Mouse (Mus musculus) T-helper 17 cell (primary cell): ENCODE data around the gene Dsn1.

Experiments used
- in situ Hi-C, 2 experiments: fragments of 300-600 bp; cut with MboI, MseI; formaldehyde crosslinking; loops; 1 replicate in 1 of 2; 2 replicates in 1 of 2; pipeline ENCODE4 v1.15.1; 2025; ENCODE audit warnings: high pct_unique_total_duplicates in 2 of 2

Gene Dsn1

DNA sequence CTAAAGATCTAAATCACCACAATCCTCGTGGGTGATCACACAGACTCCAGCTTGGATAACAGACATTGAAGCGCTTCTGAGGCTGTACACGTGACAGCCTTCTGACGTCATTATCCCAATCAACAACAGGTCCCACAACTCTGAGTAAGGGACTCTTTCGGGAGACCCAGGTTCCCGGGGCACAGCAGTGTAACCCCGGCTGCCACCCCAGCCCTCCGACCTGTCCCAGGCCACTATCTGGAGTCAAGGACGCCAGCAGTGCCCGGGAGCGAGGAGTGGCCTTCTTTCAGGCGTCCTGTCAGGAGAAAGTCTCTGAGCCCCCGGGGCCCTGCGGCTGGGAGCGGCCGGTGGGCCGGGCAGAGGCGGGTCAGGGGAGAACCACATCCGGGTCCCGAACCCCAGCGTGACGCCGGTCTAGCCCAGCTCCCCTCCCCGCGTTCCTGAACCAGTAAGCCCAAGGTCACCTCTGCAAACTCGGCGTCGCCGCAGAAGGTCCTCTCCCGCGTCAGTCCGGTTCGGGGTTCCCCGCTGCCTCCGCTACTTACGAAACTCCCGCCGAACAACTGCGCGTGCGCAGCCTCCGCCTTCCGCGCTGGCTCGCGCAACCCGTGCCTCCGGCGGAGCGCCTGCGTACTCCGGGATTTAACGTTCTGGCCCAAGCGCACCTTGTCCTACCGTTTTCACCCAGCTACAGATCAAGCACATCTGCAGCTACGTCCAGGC lies at the start of gene Dsn1:
Gene Dsn1 (minus strand): TSS at position 644 of the 723 bp plus-strand sequence.
- in situ Hi-C loops, result no loop called here

DNA sequence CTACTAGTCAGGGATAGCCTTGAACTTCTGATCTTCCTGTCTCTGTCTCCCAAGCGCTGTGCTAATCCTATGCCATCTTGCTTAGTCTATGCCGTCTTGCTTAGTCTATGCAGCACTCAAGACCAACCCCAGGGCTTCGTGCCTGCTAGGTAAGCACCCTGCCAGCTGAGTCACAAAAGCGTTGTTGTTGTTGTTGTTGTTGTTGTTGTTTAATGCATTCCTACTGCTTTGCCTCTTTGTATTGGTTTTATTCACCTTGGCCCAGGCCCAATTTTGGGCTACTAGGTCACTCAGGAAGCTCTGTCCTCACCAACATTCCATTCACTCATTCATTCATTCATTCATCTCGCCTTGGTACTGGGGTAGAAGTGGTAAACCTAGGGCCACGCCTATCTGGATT lies 48.8 kb upstream of the Dsn1 start:
- in situ Hi-C loops, result no loop called here

DNA sequence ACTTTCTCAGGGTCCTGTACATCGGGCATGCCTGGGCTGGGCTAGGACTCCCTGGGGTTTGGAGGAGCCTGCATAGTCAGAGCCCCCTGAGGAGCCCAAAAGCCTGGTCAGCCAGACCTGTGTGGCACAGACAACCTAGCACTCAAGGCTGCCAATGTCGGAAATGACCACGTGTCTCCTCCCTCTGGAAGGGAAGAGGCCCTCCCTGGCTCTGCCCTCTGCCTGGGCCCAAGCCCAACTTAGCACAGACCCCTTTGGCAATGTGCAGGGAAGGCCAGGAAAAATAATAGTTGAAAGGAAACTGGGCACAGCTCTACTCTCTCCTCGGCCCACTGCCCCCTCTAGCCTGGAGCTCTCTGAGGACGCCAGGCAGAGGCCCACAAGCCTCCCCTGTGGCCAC lies 47.9 kb upstream of the Dsn1 start:
- in situ Hi-C loops, result no loop called here

DNA sequence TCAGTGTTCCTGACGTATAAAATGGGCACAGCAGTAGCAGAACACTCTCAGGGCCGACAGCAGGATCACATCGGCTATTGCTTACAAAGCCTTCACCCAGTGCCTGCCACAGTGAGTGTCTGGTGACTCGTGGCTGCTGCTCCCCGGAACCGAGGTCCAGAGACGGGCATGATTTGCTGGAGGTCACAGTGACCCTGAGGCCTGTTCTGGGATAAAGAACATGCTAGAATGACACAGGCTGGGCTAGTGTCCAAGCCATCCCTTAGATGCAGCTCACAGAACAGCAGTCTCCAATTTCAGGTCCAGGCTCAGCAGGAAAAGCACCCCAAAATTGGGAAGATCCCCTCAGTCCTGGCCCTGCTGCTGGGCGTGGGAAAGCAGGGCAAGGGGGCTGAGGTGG lies 47.3 kb upstream of the Dsn1 start:
- in situ Hi-C loops, result no loop called here

DNA sequence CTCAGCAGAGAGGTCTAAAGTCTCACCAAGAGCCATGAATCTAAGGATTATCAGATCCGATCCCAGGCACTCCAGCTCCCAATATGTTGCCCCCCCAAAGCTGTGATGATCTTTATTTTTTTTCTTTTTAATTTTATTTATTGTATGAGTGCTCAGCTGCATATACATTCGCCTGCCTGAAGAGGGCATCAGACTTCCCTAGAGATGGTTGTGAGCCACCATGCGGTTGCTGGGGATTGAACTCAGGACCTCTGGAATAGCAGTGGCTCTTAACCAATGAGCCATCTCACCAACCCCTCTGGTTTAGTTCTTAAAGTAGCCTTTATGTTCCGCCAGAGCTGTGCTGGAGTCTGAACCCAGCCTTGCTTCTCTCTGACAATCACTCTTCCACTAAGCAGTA lies 46.8 kb upstream of the Dsn1 start:
- in situ Hi-C loops, result no loop called here

DNA sequence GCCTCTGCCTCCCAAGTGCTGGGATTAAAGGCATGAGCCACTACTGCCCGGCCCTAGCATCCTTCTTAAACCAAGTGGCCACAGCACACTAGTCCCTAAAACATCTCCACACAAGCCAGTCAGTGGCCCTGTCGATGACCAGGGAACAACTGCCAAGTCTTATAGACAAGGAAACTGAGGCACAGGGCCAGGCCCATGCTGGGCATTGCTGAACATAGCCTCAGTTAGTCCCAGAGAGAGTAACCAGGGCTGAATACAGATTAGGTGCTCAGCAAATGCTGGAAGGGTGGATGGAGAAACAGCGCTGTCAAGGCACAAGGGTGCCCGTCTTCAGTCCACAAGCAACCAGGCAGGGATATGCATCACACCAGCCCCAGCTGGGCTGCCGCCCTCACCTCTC lies 46.2 kb upstream of the Dsn1 start:
- in situ Hi-C loops, result no loop called here

DNA sequence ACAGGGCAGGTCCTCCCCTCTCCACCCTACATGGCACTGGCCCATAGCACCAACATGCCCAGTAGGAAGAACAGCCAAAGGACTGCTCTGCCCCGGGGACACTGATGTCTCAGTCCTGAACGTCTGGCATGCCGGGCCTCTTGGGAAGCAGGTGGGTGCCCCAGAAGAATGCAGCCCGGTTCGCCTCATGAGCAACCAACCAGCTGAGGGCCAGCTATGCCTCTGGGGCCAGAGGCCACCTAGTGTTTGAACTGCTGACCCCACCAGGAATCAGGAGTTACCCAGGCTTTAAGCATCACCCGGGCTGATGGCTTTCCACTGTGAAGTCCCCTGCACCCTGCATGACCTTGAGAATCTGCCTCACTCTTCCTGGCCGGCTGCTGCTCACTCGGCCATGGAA lies 45.5 kb upstream of the Dsn1 start:
- in situ Hi-C loops, result no loop called here

DNA sequence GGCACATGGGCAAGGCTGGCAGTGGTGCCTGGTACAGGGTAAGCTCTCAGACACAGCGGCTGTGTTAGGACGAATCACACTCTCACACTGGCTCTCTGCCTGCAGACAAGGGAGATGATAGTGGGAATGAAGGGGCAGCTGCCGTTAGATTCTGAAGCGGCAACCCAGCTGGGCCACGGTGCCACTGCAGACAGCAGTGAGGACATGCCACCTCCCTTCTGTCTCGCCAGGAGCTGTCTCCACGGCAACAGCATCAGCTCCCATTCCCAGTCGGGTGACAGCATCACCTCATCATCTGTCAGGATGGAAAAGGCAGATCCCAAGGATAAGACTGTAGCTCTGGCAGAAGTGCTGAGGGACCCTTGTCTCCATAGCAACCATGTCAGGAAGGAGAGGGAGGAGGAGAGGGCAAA lies 42.9 kb upstream of the Dsn1 start:
- in situ Hi-C loops, result no loop called here

DNA sequence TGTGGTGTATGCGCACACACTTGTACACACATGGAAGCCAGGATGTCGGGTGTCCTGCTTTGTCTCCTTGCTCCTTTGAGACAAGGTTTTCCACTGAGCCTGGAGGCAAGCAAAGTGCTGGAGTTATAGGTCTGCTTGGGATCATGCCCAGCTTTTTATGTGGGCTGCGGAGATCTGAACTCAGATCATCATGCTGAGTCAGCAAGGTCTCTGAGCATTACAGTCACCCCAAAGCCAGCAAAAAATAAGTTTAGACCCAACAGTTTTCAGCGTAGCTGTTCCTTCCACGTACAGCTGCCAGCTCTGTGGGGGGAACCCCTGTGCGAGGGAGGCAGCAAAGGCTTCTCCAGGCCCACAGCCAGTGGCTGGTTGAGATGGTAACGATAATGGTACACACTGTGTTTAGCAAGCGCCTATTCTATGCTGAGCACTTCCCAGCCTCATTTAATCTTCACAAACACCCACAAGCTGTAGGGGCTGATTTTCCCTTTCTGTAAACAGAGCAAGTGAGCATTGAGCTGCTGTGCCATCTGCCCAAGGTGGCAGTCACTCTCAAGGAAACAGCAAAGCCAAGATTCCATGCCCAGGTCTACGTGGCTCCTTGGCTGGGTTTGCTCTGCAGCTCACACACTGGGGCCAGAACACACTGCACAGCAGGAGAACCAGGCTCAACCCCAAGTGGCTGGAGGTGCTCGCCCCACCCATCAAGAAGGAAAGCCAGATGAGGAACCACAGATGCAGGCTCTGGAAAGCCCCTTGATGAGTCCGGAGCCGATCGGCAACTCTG lies 41.6 kb upstream of the Dsn1 start:
- in situ Hi-C loops, result no loop called here

DNA sequence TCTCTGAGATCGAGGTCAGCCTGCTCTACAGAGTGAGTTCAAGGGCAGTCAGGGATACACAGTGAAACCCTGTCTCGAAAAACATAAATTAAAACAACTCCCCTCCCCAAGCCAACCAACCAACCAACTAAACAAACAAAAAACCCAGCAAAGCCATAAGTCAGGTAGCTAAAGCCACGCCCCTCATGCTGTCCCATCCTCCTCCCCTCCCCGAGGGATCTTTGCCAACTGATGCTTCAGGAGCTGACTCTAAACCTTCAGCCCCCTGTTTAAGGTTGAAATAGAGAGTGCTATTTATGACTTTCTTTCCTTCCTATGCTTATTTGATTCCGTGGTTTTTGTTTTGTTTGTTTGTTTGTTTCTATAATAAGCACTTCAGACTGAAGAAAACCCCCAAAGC lies 40.0 kb upstream of the Dsn1 start:
- in situ Hi-C loops, result no loop called here

DNA sequence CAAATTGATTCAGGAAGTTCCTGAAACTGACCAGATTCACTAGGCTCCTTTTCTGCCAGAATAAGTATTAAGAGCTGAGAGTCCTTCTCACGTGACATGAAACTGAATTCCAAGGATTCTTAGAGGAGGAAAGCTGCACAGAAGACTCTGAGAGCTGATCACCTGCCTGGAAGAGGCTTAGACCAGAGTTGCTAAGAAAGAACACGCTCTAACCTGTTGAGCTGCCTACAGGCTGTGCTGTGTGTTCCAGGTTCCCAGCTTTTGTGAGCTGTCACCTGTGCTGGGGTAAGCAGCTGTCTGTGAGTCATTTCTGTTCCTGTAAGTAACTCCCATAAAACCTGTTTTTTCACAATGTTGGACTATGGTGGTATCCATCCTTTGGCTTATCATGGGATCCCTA lies 39.0 kb upstream of the Dsn1 start:
- in situ Hi-C loops, result no loop called here

DNA sequence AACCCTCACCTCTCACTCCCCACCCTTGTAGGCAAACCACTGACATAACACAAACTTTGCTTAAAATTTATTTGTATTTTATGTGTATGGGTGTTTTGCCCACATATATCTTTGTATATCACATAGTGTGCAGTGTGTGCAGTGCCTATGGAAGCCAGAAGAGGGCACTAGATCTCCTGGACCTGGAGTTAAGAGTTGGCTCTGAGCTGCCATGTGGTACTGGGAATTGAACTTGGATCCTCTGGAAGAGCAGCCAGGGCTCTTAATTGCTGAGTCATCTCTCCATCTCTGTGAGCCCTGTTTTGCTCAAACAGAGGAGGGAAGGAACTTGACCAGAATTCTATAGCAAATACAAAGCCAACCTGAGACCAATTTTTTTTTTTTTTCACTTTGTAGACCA lies 37.0 kb upstream of the Dsn1 start:
- in situ Hi-C loops, result no loop called here

DNA sequence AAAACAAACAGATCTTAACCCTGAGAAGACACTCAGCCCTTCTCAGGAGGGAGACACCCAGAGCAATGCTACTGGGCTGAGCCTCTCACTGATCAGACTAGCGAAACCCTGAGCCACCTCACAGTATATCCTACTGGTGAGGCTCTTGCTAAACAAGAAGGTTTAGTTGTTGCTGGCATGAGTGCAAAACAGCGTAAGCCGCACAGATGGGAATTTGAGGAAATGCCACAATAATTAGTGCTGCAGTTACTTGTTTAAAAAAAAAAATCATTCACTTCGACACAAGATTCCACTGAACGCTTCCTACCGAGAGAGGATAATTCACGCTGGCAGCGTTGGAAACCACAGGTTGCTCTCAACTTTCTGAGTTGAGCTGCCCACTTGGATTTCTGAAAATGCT lies 36.6 kb upstream of the Dsn1 start:
- in situ Hi-C loops, result no loop called here

DNA sequence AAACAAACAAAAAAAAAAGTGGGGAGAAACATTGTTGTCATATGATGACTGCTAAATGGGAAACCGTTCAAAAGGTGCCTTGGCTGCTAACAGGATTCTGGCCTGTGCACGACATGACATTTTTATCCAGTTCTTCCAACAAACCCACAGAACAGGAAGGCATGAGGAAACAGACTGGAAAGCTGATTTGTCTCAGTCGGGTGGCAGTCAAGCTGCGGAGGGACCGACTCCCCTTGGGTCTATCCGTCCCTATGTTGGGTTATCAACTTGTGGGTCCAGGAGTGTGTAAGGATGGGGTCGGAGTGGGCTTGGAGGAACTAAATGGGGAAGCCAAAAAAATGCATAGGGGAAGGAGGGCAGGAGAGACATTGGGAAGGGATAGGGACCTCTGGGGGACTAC lies 34.5 kb upstream of the Dsn1 start:
- in situ Hi-C loops, result no loop called here

DNA sequence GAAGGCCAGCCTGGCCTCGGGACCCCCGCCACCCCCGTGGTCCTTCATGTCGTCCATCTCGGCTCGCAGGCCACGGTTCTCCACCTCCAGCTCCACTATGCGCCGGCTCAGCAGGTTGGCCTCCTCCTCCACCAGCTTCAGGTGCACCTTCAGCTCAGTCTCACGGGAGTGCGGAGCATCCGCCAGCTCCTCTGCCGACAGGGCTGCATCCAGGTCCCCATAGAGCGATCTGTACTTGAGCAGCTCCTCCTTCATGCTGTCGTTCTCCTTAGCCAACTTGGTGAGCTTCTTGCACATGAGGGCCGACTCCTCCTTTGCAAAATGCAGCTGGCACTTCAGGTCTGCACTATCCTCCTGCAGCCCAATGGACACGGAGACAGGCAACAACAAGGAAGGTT lies 33.7 kb upstream of the Dsn1 start:
- in situ Hi-C loops, result no loop called here

DNA sequence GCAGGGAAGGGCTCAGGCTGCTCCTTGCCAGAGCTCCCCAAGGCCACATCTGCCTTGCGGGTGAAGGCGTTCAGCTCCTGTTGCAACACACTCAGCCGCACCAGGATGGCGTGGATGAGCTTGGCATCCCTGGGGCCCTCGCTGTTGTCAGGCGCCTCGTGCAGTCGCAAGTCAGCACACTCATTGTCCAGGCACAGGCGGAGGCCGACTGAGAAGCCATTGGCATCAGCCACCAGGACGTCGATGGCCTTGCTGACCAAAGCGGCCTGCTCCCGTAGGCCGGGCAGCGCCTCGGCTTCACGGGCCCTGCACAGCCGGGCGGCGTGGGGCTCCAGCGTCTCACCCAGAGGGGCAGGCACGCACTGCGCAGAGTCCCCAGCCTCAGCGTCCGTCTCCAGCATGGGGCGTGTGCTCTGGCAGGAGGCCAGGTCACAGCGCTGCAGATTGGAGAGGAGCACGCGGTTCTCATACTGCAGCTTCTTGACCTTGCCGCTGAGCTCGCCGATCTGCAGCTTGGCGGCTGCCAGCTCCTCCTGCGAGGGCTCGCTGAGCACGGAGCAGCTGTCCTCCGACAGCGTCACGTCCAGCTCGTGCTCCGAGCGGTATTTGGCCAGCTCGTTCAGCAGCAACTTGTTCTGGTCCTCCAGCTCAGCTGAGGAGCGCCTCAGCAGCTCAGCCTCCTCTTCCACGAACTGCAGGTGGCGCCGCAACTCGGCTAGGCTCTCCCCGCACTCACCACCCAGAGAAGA lies 33.1 kb upstream of the Dsn1 start:
- in situ Hi-C loops, result no loop called here

DNA sequence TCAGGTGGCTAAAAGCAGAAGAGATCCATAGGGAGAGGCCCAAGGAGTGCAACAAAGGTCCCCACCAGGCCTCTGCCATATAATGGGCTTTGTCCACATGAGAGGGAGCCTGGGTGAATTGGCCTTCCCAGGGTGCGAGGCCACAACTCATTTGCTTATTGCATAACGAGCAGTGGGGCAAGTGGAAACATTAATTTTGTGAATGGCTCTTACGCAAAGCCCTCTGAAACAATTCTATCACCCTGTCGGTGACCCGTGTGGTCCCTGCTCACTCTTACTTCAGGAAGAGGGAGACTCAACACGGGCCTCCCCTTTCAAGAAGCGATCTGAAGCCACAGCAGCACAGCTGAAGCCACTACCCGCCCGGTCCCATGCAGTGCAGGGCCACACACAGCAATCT lies 30.3 kb upstream of the Dsn1 start:
- in situ Hi-C loops, result no loop called here

DNA sequence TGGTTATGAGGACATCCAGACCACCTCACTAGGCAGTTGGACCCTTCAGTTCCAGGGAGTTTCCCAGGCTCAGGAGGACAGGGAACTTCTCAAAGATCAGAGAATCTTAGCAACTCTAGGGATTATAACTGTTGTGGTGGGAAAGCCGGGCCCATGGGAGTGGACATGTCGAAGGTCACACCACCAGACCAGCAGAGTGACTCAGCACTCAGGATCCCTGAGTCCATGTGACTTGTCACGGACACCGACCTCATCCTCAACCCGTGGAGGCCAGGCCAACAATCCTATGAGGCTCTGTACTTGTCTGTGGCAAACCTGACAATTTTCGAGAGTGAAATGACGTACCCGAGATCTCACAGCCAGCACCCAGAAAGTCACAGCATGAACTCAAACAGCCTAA lies 29.4 kb upstream of the Dsn1 start:
- in situ Hi-C loops, result no loop called here

DNA sequence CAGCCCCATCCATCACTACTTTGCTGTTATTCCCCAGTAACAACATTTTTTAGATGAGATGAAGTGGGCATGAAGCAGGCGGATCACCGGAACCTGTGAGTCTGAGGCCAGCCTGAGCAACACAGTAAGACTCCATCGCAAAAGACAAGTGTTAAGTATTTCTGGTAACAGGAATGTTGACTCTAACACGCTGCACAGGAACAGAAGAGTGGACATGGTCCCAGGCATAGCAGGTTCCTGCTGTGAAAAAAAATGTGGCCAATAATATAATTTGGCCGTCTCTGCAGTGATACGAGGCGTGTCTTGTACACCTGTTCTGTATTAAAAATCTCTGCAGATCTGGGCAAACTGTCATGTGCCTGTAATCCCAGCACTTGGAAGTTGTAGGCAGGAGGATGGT lies 28.4 kb upstream of the Dsn1 start:
- in situ Hi-C loops, result no loop called here

DNA sequence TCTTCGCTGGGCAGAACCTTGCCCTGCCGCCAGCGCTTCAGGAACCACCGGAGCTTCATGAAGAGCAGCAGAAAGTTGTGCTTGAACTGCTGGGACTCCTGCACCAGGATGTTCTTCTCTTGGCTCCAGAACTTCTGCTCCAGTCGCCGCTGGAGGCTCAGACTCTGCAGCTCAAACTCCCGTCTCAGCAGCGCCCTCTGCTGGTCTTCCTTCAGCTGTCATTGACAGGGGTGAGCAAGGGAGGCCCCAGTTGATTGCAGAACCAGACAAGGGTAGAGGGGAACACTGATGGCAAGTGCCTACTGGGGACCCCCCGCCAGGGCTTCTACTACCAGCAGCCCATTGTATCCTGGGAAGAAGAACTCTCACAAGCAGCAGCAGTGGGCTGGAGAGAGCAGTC lies 23.9 kb upstream of the Dsn1 start:
- in situ Hi-C loops, result no loop called here

DNA sequence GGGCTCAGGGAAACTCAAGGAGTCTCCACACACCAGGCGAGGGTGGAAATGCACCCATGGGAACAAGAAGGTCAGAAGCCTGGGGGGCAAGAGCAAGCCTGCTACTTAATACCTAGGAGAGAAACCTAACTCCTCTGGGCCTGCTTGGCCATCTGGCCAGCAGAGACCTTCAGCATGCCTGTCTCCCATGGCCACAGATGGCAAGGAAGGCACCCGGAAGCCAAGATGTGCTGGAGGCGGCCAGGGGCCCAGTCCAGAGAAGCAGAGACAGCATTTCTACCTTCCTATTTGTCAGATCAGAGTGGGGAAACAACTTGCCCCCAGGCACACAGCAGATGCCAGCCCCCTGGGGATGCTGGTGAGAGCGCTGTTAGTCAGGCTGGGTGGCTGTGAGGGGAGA lies 21.3 kb upstream of the Dsn1 start:
- in situ Hi-C loops, result no loop called here

DNA sequence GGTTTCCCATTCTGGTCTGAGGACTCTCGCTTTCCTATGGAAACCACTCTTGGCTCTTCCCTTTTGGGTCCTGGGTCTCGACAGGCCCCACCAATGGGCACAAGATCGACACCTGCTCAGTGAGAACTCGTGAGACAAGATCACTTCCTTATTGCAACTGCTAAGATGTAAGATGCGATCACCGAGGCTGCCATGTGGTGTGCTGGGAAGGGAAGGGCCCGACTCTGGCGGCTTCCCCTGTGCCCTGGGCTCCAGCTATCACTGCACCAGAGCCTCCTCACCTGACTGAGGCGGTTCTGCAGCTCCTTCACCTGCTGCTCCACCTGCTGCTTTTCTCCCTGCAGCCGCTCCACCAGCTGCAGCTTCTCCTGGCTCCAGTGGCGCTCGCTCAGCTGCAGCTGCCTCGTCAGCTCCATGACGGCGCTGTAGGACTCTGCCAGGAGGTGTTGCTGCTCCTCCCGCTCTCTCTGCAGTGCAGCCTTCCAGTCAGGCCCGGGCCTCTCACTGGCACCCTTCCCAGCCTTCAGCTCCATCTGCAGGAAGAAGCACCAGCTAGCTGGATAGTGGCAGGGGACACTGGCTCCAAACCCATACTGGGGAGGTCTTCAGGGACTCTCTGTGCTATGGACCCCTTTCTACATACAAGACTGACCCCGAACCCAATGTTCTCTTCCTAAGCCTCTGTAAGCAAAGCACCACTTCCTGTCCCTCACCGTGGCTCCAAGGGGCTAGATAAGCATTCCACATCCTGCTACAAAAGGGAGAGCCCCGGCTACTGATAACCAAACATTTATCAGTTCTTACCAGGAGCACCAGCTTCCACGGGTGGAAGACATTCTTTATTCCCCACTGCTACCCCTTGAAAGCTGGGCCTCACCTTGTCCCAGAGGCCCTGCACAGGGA lies 20.4 kb upstream of the Dsn1 start:
- in situ Hi-C loops, result no loop called here
